In the genomic region with DNA sequence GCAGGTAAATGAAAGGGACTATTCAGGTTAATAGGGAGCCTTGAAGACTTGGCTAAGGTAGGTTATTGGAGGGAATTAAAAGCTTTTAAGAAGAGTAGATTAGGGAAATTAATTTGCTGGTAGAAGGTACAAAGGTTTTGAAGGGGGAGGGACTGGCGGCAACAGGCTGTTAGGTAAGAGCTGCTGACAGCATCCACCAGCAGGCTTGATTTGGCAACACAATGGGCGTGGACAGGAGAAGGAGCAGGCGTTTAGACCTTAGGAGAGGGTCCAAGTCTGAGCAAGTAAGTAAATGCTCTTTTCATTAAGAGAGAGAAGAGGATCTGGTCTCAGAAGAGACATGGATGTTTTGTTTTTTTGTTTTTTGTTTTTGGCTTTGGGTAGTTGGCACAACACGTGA, we compare ENCODE assay signal across 11 mouse cellular contexts. TPM values are rescaled to one million over a fixed set of nuclear protein-coding genes. Genes with fewer than 3 reads are reported as not detected.
DNase-seq lines count a peak whose midpoint lies in the region; ATAC-seq lines count a peak whose summit lies in the region.
"Had no signal": no experiment of that assay in that cellular context is flagged by ENCODE, and none has a peak within 500 bp of the region (broad histone marks: within the 10 kb centered on the region; RNA-seq: fewer than 3 reads in every experiment).

No protein-coding gene starts in this region.

- no peak overlapping the region for H3K4me3 ChIP-seq in kidney, embryonic 16.5 days (ENCODE audit: low read length)
- H3K4me3 ChIP-seq: erythroblast, embryonic 14.5 days; hindbrain, embryonic 10.5 days; liver, embryonic 13.5 days; midbrain, embryonic 10.5 days had no signal

- no peaks in the 10 kb centered on the region for H3K27me3 ChIP-seq in kidney, embryonic 16.5 days (ENCODE audit: insufficient read depth, low read length)

- H3K9ac ChIP-seq in kidney, embryonic 16.5 days (replicated peaks; ENCODE audit: low read length) = no peak overlapping the region
- H3K9ac ChIP-seq: liver, embryonic 13.5 days had no signal

- H3K4me1 ChIP-seq in kidney, embryonic 16.5 days (ENCODE audit: insufficient read depth, low read length) = peaks cover 23% of the 10 kb centered on the region

- H3K36me3 ChIP-seq in kidney, embryonic 16.5 days (ENCODE audit: insufficient read depth, low read length) = no peaks in the 10 kb centered on the region
- H3K36me3 ChIP-seq: hindbrain, embryonic 10.5 days; liver, embryonic 13.5 days; midbrain, embryonic 10.5 days had no signal

- no peaks in the 10 kb centered on the region for H3K9me3 ChIP-seq in kidney, embryonic 16.5 days (ENCODE audit: low read length)
- H3K9me3 ChIP-seq: hindbrain, embryonic 10.5 days; liver, embryonic 13.5 days; midbrain, embryonic 10.5 days had no signal

- 43% methylated on average over 4 of the region's 4 CpGs for WGBS in kidney, embryonic 16.5 days

- H3K27ac ChIP-seq in kidney, embryonic 16.5 days (ENCODE audit: low read length) = no peak overlapping the region
- H3K27ac ChIP-seq: hindbrain, embryonic 10.5 days; liver, embryonic 13.5 days; midbrain, embryonic 10.5 days had no signal

- peak; percentile 78 for DNase-seq in kidney, adult 11 months
- DNase-seq in gonadal fat pad, adult 2 months (ENCODE audit: low read depth) = peak; percentile 54
- peak; percentile 39 for DNase-seq in kidney, postnatal 10 days
- DNase-seq in embryo, embryonic 11 days = no peak
- DNase-seq in frontal cortex, postnatal 25 days (ENCODE audit: low spot score in 2 of 2) = no peak
- DNase-seq: liver, embryonic 13.5 days had no signal

- H3K4me2 ChIP-seq in kidney, embryonic 16.5 days (replicated peaks; ENCODE audit: low read depth, low read length) = no peak overlapping the region
- H3K4me2 ChIP-seq: liver, embryonic 13.5 days had no signal

- no peak for ATAC-seq in kidney, embryonic 16.5 days (ENCODE audit: low FRiP score, low TSS enrichment)
- ATAC-seq in megakaryocyte progenitor cell, adult 5-6 weeks (replicated peaks; ENCODE audit: poor library complexity) = peak; percentile 65

RNA-seq across cellular contexts. Expression of a gene that starts 3.1 kb away (rescaled TPM):
- 9.1 and 12.5 TPM in 2 replicates for polyA plus RNA-seq in kidney, embryonic 16.5 days (2015; fragmentation: Nextera tagmentation; extraction: Ambion mirVana)
- polyA plus RNA-seq in gonadal fat pad, adult 2 months (2012; rRNA removed) = 30.1 and 42.9 TPM in 2 replicates
- 23.8 and 32.2 TPM in 2 replicates for total RNA-seq in megakaryocyte progenitor cell, adult 5-6 weeks (2015)
- 10.0 and 14.8 TPM in 2 replicates for total RNA-seq in megakaryocyte progenitor cell, adult 5-6 weeks (2017)

Comparison
In these comparisons a context has a peak if more than half of its experiments do, and no peak if none do; other contexts are left out.
1. DNase-seq: peak in kidney, adult 11 months (single experiment), gonadal fat pad, adult 2 months (single experiment) and kidney, postnatal 10 days (single experiment); none in embryo, embryonic 11 days (single experiment) and frontal cortex, postnatal 25 days (0 of 2).